Mouse (Mus musculus) intestine, postnatal 0 days (tissue): ENCODE measurements around the gene Npr1. TPM values are rescaled to one million over a fixed set of nuclear protein-coding genes. Genes with fewer than 3 reads are reported as not detected.

Source experiments
- ATAC-seq: fragments of 200-750 bp; cut with Nextera tagmentation; 2 replicates; pipeline ENCODE4 v1.8.0; 2017; ENCODE audit warnings: mild to moderate bottlenecking, moderate TSS enrichment, moderate library complexity
- H3K27ac ChIP-seq: fragments of 300-500 bp; sonication (generic); 2 replicates; pipeline ENCODE4 v1.5.1; 2014; ENCODE audit warnings: mild to moderate bottlenecking, low read depth, low read length, moderate library complexity
- H3K27me3 ChIP-seq: fragments of 300-500 bp; sonication (generic); replicated peaks from 2 replicates; pipeline ENCODE4 v1.6.1; 2014; ENCODE audit warnings: low read length, mixed read lengths; ENCODE audit not compliant: control insufficient read depth, insufficient read depth
- H3K36me3 ChIP-seq: fragments of 300-500 bp; sonication (generic); 2 replicates; pipeline ENCODE4 v1.6.1; 2014; ENCODE audit warnings: mild to moderate bottlenecking, moderate library complexity; ENCODE audit not compliant: control insufficient read depth, insufficient read depth
- H3K4me1 ChIP-seq: fragments of 300-500 bp; sonication (generic); replicated peaks from 2 replicates; pipeline ENCODE4 v1.6.1; 2014; ENCODE audit warnings: antibody characterized with exemption, low read length, mixed read lengths; ENCODE audit not compliant: control insufficient read depth, insufficient read depth
- H3K4me2 ChIP-seq: fragments of 300-500 bp; sonication (generic); replicated peaks from 2 replicates; pipeline ENCODE4 v1.6.1; 2014; ENCODE audit warnings: low read depth, mild to moderate bottlenecking, moderate library complexity
- H3K4me3 ChIP-seq: fragments of 300-500 bp; sonication (generic); 2 replicates; pipeline ENCODE4 v1.5.1; 2014; ENCODE audit warnings: low read depth, low read length
- H3K9ac ChIP-seq: fragments of 300-500 bp; sonication (generic); 2 replicates; pipeline ENCODE4 v1.6.1; 2014; ENCODE audit warnings: mild to moderate bottlenecking, low read depth, low read length
- H3K9me3 ChIP-seq: fragments of 300-500 bp; sonication (generic); 2 replicates; pipeline ENCODE4 v1.6.1; 2016; ENCODE audit warnings: mixed run types; ENCODE audit not compliant: control insufficient read depth
- CTCF ChIP-seq: sonication (generic); IDR thresholded peaks from 2 replicates; pipeline ENCODE4 v1.5.1; 2016; ENCODE audit warnings: low read depth, mild to moderate bottlenecking, control low read depth, antibody characterized with exemption, moderate library complexity
- WGBS: fragments of 180-500 bp; shearing (Covaris S2); extraction: QIAGEN DNeasy Blood & Tissue Kit; methylation state at CpG from one replicate; pipeline ENCODE4 v1.1.7; 2014; 5-methylcytosine and 5-hydroxymethylcytosine counted together
- polyA plus RNA-seq: library from polyadenylated mRNA; unstranded; fragments of >200 nt; fragmentation: Nextera tagmentation; extraction: Ambion mirVana; gene quantifications from 2 replicates; pipeline ENCODE4 v1.2.1, GENCODE M21; 2015

Npr1 gene
- polyA plus RNA-seq, 1 experiment from 2014 or later, result 3.4 TPM

DNA sequence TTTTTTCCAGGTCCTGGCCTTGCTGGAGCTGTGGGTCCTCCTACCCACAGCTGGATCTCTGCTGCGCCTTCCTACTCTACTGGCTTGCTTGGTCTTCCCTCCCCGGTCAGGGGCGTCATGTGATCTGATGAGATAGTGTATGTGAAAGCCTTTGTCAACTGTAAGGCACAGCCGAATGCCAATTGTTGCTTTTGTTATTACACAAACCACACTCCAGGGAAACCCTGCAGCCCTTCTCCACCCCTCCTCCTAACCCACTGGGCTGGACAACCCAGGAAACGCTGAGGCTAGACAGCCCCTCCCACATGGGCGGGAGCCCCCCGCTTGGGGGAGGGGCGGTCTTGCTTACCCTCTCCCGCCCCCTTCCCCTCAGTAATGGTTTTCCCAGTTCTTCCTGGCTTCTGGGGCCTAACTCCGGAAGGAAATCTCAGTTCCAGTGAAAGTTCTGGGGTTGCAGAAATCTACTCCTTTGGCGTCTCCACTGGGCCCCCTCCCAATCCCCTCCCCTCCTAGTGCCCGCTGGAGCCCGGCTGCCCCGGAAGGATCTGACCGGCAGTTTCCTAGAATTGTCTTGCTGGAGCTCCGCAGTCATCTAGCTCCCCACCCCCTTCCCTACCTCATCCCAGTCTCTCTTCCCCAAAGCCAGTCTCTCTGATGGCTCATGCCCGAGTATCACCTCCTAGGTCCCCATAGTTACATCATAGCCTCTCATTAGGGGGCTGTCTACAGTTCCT lies 19.1 kb downstream of the Npr1 start:
- Histone ChIP-seq H3K27me3 (no peaks in the 10 kb centered on the region), H3K4me3 (peak overlapping the region; percentile 32), H3K36me3 (no peaks in the 10 kb centered on the region), H3K9ac (peak overlapping the region; percentile 38; the same call in 1 of the 2 replicates), H3K4me2 (peak overlapping the region; percentile 64), H3K4me1 (0 out of 2 replicates have a peak, but pooled peaks cover 4% of the 10 kb centered on the region), H3K9me3 (no peaks in the 10 kb centered on the region), H3K27ac (peak overlapping the region; percentile 76)
- ATAC-seq, result peak; percentile 81
- no peak; the same call in 1 of the 2 replicates for TF ChIP-seq CTCF
- WGBS, result 2% methylated on average over 17 of the region's 17 CpGs

DNA sequence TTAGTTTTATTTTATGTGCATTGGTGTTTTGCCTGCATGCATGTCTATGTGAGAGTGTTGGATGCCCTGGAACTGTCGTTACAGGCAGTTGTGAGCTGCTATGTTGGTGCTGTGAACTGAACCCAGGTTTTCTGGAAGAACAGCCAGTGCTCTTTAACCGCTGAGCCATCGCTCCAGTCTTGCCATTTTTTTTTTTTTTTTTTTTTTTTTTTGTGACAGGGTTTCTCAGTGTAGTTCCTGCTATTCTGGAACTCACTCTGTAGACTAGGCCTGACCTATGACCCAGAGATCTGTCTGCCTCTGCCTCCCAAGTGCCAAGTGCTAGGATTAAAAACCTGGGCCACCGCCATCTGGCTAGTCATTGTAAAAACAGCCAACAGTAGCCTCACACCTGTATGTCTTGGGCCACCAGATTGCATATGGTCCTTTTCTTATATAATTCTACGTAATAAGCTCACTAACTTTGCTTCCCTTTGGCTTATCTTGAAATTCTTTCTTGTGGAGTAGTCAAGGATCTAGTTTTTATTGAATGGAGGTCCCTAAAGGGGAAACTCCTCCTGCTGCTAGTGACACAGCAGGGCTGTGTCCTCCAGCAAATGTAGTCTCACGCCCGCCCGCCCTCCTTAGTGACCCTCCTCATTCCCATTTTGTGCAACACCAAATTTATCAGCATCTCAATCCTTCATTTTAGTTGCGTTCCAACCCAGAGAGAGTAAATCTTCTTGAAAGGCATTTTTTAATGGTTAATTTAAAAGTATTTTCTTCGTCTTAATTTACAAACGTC lies 20.1 kb downstream of the Npr1 start:
- H3K4me1 ChIP-seq, result 0 out of 2 replicates have a peak, but pooled peaks cover 4% of the 10 kb centered on the region
- ATAC-seq, result no peak
- no peak for TF ChIP-seq CTCF
- no peaks in the 10 kb centered on the region for H3K9me3 ChIP-seq
- no peaks in the 10 kb centered on the region for H3K36me3 ChIP-seq
- 66% methylated on average over 11 of the region's 11 CpGs for WGBS
- 0 out of 2 replicates have a peak overlapping the region, but pooled peaks have one; percentile 38 for H3K9ac ChIP-seq
- no peaks in the 10 kb centered on the region for H3K27me3 ChIP-seq
- H3K4me3 ChIP-seq, result no peak overlapping the region
- peak overlapping the region; percentile 64 for H3K4me2 ChIP-seq
- H3K27ac ChIP-seq, result 0 out of 2 replicates have a peak overlapping the region, but pooled peaks have one; percentile 76

DNA sequence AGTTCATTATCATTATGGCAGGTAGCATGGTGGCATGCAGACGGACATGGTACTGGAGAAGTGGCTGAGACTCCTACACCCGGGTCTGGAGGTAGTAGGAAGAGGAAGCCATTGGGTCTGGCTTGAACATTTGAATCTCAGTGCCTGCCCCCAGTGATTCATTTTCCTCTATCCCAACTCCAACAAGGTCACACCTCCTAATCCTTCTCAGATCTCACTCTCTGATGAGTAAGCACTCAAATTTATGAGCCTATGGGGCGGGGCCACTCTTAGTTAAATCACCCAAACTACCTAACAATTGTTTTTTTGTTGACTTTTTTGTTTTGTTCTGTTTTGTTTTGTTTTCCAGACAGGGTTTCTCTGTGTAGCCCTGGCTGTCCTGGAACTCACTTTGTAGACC lies 21.7 kb downstream of the Npr1 start:
- Histone ChIP-seq H3K27me3 (no peaks in the 10 kb centered on the region), H3K27ac (no peak overlapping the region), H3K9ac (no peak overlapping the region), H3K9me3 (no peaks in the 10 kb centered on the region), H3K4me2 (no peak overlapping the region), H3K4me1 (0 out of 2 replicates have a peak, but pooled peaks cover 4% of the 10 kb centered on the region), H3K4me3 (no peak overlapping the region), H3K36me3 (no peaks in the 10 kb centered on the region)
- 95% methylated on average over 3 of the region's 3 CpGs for WGBS
- ATAC-seq, result no peak
- TF ChIP-seq CTCF, result no peak

DNA sequence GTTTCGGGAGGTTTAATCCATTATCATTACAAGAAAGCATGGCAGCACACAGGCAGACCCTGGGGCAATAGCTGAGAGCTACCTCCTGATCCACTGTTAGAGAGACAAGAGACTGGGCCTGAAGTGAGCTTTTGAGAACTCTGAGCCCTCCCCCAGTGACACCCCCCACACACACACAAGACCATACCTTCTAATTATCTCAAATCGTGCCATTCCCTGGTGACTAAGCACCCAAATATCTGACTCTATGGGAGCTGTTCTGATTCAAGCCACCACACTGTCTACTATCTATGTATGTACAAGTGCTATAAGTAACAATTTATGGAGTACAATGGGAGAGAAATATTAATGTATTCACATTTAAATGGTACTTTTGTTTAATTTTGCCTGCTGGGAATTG lies 24.9 kb downstream of the Npr1 start:
- TF ChIP-seq CTCF, result no peak
- Histone ChIP-seq H3K9ac (no peak overlapping the region), H3K27me3 (no peaks in the 10 kb centered on the region), H3K4me3 (no peak overlapping the region), H3K36me3 (no peaks in the 10 kb centered on the region), H3K4me2 (no peak overlapping the region), H3K9me3 (no peaks in the 10 kb centered on the region), H3K27ac (no peak overlapping the region), H3K4me1 (no peaks in the 10 kb centered on the region)
- no peak for ATAC-seq
- whole genome bisulfite sequencing, result 83% methylated on average over 2 of the region's 2 CpGs

DNA sequence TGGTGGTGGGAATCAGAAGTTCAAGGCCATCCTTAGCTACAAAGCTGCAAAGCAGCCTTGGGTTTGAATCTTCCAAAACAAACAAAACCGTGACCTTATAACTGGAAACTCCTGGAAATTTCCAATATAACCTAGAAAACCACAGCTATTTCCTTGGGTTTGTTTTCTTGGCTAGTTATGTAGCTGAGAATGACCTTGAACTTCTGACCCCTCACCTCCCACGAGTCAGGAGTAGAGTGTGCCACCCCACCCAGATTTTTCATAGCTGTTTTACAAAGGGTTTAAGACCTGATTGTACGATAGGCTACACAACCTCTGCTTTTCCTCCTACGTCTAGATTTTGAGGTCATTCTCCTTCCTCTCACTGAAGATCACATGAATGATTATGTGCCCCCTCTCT lies 28.5 kb downstream of the Npr1 start:
- no peak overlapping the region for H3K27ac ChIP-seq
- 50% methylated on average over 4 of the region's 4 CpGs for WGBS
- H3K9me3 ChIP-seq, result no peaks in the 10 kb centered on the region
- no peaks in the 10 kb centered on the region for H3K27me3 ChIP-seq
- no peak for TF ChIP-seq CTCF
- peaks cover 3% of the 10 kb centered on the region; the same call in 1 of the 2 replicates for H3K4me1 ChIP-seq
- no peak overlapping the region for H3K4me2 ChIP-seq
- no peaks in the 10 kb centered on the region for H3K36me3 ChIP-seq
- H3K4me3 ChIP-seq, result no peak overlapping the region
- ATAC-seq, result no peak
- H3K9ac ChIP-seq, result no peak overlapping the region

DNA sequence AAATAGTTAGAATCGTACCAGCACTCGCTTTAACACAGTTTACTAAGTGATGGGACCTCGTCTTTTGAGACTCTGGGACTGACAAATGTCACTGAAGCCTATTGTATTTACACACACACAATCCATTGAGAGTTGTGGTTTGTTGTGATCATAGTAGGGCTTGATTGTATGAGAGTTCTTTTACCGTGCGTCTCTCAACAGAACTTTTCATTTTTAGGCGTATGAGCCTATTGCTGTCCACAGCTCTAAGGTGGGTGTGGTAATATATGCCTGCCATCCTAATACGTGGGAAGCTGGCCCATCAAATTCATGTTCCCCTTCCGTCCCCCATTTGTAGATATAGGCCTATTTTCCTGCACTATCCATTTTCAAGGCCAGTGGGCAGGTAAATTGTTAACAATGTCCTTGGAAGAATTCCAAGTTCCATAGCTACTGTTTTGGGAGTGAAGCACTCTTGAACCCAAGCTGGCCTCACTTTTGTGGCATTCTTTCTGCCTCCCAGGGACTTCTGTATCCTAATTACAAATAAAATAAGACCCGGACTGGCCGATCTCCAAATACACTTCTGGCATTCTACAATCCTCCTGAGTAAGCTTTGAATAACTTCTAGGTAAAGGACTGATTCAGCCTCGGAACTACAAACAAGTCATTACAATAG lies 31.5 kb downstream of the Npr1 start:
- H3K9ac ChIP-seq, result 0 out of 2 replicates have a peak overlapping the region, but pooled peaks have one; percentile 86
- H3K27me3 ChIP-seq, result no peaks in the 10 kb centered on the region
- H3K27ac ChIP-seq, result peak overlapping the region; percentile 97; the same call in 1 of the 2 replicates
- H3K4me2 ChIP-seq, result peak overlapping the region; percentile 96
- peaks cover 5% of the 10 kb centered on the region; the same call in 1 of the 2 replicates for H3K4me1 ChIP-seq
- H3K9me3 ChIP-seq, result no peaks in the 10 kb centered on the region
- TF ChIP-seq CTCF, result no peak
- no peak for ATAC-seq
- WGBS, result 37% methylated on average over 11 of the region's 11 CpGs
- peak overlapping the region; percentile 69 for H3K4me3 ChIP-seq
- no peaks in the 10 kb centered on the region for H3K36me3 ChIP-seq
